Mouse (Mus musculus): ENCODE data around the gene Thap11.

Thap11 gene

GRCm38 (mm10) chr8:105900941-105901616, 46.1 kb downstream of the Thap11 start:
- no peak for DNase-seq (ENCODE audit: low spot score)

All from yolk sac, embryonic 10.5 days (tissue).